Mouse (Mus musculus) liver, embryonic 12.5 days (tissue): ENCODE measurements around the gene Sis. TPM values are rescaled to one million over a fixed set of nuclear protein-coding genes. Genes with fewer than 3 reads are reported as not detected.

Experiments
- ATAC-seq: fragments of 200-750 bp; cut with Nextera tagmentation; 2 replicates; pipeline ENCODE4 v1.8.0; 2017; ENCODE audit warnings: moderate number of reproducible peaks, mild to moderate bottlenecking, moderate library complexity
- H3K27ac ChIP-seq: fragments of 300-500 bp; sonication (generic); 2 replicates; pipeline ENCODE4 v1.5.1; 2016; ENCODE audit warnings: mild to moderate bottlenecking
- H3K27me3 ChIP-seq: fragments of 300-500 bp; sonication (generic); replicated peaks from 2 replicates; pipeline ENCODE4 v1.6.1; 2016; ENCODE audit warnings: mild to moderate bottlenecking, moderate library complexity
- H3K36me3 ChIP-seq: fragments of 300-500 bp; sonication (generic); 2 replicates; pipeline ENCODE4 v1.6.1; 2016; ENCODE audit warnings: mild to moderate bottlenecking, moderate library complexity
- H3K4me1 ChIP-seq: fragments of 300-500 bp; sonication (generic); 2 replicates; pipeline ENCODE4 v1.6.1; 2016
- H3K4me2 ChIP-seq: fragments of 300-500 bp; sonication (generic); 2 replicates; pipeline ENCODE4 v1.6.1; 2016; ENCODE audit warnings: mild to moderate bottlenecking, moderate library complexity
- H3K4me3 ChIP-seq: fragments of 300-500 bp; sonication (generic); 2 replicates; pipeline ENCODE4 v1.5.1; 2016; ENCODE audit warnings: mild to moderate bottlenecking, moderate library complexity
- H3K9ac ChIP-seq: fragments of 300-500 bp; sonication (generic); 2 replicates; pipeline ENCODE4 v1.6.1; 2016; ENCODE audit warnings: mild to moderate bottlenecking, moderate library complexity
- H3K9me3 ChIP-seq: fragments of 300-500 bp; sonication (generic); replicated peaks from 2 replicates; pipeline ENCODE4 v1.6.1; 2016; ENCODE audit warnings: mild to moderate bottlenecking, moderate library complexity
- WGBS: fragments of 180-500 bp; shearing (Covaris S2); methylation state at CpG from one replicate; pipeline ENCODE4 v1.1.7; 2016; ENCODE audit not compliant: insufficient replicate concordance; 5-methylcytosine and 5-hydroxymethylcytosine counted together
- polyA plus RNA-seq: library from polyadenylated mRNA; unstranded; fragments of >200 nt; fragmentation: Nextera tagmentation; extraction: Ambion mirVana; gene quantifications from 2 replicates; pipeline ENCODE4 v1.2.1, GENCODE M21; 2016

Sis gene
- not detected in 2 replicates for polyA plus RNA-seq

DNA sequence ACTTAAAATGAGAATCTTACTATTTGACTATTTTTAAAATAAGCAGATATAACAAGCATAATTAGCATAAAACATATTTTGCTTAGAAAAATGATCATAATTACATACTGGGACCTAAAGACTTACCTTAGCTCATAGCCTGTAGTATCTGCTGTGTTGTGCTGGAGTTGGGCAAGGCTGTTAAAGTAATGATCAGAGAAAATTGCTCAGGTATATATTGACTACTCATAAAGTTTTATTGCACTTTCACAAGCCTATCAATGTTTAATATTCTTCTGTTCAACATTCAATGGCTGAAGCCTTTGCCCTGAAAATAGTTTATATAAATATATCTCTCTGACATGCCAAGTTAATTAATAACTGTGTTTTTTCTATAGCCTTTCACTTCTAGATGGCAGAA is at the start of gene Sis:
Sis (minus strand) TSS at position 189 of the 400 bp plus-strand sequence.
- no peaks in the 10 kb centered on the region for H3K36me3 ChIP-seq
- H3K27me3 ChIP-seq: no peaks in the 10 kb centered on the region
- no peak within 1 kb of the TSS for H3K4me3 ChIP-seq
- H3K9me3 ChIP-seq: no peaks in the 10 kb centered on the region
- no peaks in the 10 kb centered on the region for H3K4me1 ChIP-seq
- no peak within 1 kb of the TSS for H3K9ac ChIP-seq
- no peak for ATAC-seq
- H3K27ac ChIP-seq: no peak within 1 kb of the TSS
- H3K4me2 ChIP-seq: no peak within 1 kb of the TSS

DNA sequence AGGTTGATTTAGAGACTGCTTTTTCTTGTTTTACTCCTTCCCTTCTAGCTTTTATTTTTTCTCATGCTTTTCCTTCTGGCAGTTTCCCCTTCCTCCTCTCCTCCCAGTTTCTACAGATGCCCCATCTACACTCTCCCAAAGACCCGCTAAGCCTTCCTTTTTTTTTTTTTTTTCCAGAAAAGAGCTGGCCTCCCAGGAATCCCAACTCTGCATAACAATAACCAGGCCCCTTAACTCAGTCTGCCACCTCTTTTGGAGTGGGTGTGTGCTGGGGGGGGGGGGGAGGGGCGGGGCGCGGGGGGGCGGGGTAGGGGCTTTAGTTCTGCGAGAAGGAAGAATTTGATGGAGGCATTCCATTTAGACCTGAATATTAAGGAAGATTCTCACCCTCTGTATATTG is 38.4 kb upstream of the Sis start:
- no peaks in the 10 kb centered on the region for H3K36me3 ChIP-seq
- H3K9me3 ChIP-seq: no peaks in the 10 kb centered on the region
- H3K27ac ChIP-seq: no peak overlapping the region
- 18% methylated on average over 6 of the region's 6 CpGs for WGBS
- no peaks in the 10 kb centered on the region for H3K27me3 ChIP-seq
- H3K4me1 ChIP-seq: no peaks in the 10 kb centered on the region
- no peak overlapping the region for H3K4me2 ChIP-seq
- H3K9ac ChIP-seq: no peak overlapping the region
- no peak overlapping the region for H3K4me3 ChIP-seq
- ATAC-seq: no peak

DNA sequence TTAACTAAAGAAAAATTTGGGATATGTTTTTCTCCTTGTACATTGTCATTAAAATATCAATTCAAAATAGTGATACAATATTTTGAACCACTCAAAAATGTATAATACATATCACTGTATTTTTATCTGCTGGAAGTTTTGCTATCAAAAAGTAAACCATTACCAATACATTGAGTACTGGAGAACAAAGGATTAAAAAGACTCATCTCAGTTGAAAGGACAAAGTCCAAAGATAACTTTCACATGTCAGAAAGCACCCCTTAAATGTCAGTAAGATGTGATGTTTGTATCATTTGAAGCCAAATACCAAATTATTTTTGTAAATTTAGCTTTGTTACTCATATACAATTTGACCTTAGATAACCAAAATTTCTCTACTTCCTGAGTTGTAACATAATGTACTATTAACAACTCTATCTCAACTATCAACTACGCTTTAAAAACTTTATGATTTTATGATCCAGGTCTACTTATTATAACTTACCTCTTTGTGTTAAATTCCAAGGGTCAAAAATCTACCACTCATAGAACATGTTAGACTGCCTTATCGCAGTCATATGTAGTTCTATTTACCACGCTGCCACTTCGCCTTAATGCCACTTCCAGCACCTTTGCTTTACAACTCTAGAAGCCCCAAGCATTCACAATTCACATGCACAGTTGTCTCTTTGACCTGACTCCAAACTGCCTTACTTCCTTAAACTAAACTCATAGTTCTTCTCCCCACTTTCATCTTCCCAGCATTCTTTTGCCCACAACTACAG is 35.5 kb upstream of the Sis start:
- H3K9me3 ChIP-seq: no peaks in the 10 kb centered on the region
- H3K36me3 ChIP-seq: no peaks in the 10 kb centered on the region
- no peak overlapping the region for H3K27ac ChIP-seq
- H3K9ac ChIP-seq: no peak overlapping the region
- no peaks in the 10 kb centered on the region for H3K4me1 ChIP-seq
- ATAC-seq: no peak
- H3K4me2 ChIP-seq: no peak overlapping the region
- H3K4me3 ChIP-seq: no peak overlapping the region
- no peaks in the 10 kb centered on the region for H3K27me3 ChIP-seq
- 73% methylated on average over 4 of the region's 4 CpGs for WGBS

DNA sequence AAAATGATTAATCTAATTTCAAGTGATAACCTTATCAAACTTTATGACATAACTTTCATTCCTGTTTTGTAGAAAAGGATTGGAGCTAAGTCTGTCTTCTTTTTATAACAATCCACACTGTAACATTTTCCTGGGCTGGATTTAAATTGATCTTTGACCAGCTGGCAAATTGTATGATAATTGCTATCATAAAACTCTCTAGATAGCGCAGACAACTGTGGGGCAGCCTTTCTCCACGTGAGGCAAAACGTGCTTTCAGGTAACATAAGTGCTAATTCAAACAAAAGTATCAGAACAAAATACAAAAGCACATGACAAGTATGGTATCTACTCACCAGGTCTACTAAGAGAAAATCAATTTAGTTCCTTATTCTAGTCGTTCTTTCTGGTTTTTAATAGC is 29.9 kb upstream of the Sis start:
- Histone ChIP-seq H3K36me3 (no peaks in the 10 kb centered on the region), H3K27me3 (no peaks in the 10 kb centered on the region), H3K4me3 (no peak overlapping the region), H3K9me3 (no peaks in the 10 kb centered on the region), H3K9ac (no peak overlapping the region), H3K4me2 (no peak overlapping the region), H3K4me1 (no peaks in the 10 kb centered on the region), H3K27ac (no peak overlapping the region)
- ATAC-seq: no peak
- 53% methylated on average over 4 of the region's 4 CpGs for WGBS

DNA sequence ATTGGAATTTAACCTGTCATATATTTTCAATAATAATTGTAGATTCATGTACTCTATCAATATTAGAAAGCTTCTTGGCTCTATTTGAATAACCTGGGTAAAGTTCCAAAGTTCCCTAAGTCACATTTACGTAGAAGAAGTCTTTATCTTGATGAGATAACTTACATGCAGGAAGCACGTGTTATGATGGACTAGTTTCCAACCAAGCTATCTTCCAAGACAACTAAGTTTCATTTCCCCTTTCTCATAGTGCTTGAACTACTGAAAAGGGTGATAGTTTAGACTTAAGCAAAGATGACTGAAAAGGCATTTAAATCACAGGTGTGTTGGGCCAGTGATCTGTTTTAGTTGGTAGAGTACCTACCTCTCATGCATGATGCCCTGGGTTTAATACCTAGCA is 23.3 kb upstream of the Sis start:
- Histone ChIP-seq H3K27ac (no peak overlapping the region), H3K9ac (no peak overlapping the region), H3K4me2 (no peak overlapping the region), H3K27me3 (no peaks in the 10 kb centered on the region), H3K36me3 (no peaks in the 10 kb centered on the region), H3K9me3 (no peaks in the 10 kb centered on the region), H3K4me3 (no peak overlapping the region), H3K4me1 (no peaks in the 10 kb centered on the region)
- no peak for ATAC-seq
- WGBS: 41% methylated on average over 2 of the region's 2 CpGs

DNA sequence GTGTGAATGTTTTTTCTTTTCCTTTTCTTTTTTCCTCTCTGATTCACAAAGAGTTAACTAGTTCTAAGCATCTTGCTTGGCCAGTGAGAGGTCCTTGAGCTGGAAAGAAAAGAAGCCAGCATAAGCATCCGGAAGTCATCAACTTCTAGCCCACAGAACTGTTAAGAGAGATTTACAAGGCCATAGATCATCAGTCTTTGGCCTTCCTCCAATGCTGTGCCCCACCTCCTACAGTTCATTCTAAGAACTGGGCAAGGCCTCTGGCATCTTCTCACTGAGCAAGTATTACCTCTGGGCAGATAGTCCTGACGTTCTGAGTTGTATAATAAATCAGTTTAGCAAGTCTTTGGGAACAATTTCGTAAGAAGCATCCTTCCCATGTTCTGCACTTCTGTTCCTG is 8.9 kb upstream of the Sis start:
- no peak overlapping the region for H3K27ac ChIP-seq
- H3K4me1 ChIP-seq: no peaks in the 10 kb centered on the region
- WGBS: 51% methylated on average over 3 of the region's 3 CpGs
- H3K9ac ChIP-seq: no peak overlapping the region
- ATAC-seq: no peak
- no peak overlapping the region for H3K4me3 ChIP-seq
- no peaks in the 10 kb centered on the region for H3K9me3 ChIP-seq
- H3K36me3 ChIP-seq: no peaks in the 10 kb centered on the region
- H3K27me3 ChIP-seq: no peaks in the 10 kb centered on the region
- no peak overlapping the region for H3K4me2 ChIP-seq

DNA sequence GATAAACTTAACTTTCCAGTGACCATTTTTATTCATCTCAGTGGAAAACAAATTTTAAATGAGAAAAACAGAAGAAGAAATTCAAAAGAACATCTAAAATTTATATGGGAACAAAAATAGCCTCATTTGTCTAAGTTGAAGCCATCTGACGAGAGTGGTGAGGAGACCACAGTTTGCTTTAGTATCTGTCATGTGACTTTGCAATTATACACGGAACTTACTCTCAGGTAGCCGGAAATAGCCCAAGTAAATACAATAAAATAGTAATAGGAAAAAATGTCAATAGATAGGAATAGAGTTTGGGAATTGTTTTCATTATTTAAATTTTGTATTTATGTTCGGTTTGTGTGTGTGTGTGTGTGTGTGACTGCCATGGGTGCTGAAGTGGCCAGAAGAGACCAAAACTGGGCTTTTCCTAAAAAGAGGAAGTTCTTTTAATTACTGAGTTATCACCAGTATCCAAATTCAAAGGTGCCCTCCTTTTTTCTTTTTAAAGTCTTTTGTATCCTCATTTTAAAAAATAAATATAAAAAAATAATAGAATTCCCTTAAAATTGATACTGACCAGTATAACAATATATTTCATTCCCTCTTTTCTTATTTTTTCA is 48.6 kb downstream of the Sis start:
- no peak for ATAC-seq
- 55% methylated on average over 4 of the region's 4 CpGs for WGBS

DNA sequence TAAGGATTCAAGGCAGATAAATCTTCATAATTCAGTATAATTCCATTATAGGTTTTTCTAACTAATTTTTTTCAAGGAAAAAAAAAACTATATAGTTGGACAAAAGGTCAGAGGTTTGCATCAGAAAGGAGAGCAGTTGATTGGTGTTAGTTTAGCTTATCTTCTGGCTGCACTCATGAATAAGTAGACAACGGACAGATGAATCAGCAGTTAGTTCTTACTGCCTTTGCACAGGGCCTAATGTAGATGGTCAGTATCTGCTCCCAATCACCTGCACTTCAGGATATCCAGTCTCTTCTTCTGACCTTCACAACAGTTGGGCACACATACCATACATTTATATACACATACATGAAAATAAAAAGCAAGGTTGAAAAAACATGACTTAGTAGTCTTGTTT is 85.2 kb downstream of the Sis start:
- Histone ChIP-seq H3K4me2 (no peak overlapping the region), H3K36me3 (no peaks in the 10 kb centered on the region), H3K9ac (no peak overlapping the region), H3K27ac (no peak overlapping the region), H3K27me3 (no peaks in the 10 kb centered on the region), H3K4me1 (no peaks in the 10 kb centered on the region), H3K9me3 (no peaks in the 10 kb centered on the region), H3K4me3 (no peak overlapping the region)
- no peak for ATAC-seq
- 56% methylated on average over 1 of the region's 1 CpGs for WGBS

More for the DNA sequence above, 48.6 kb downstream of the Sis start:
- Histone ChIP-seq H3K36me3 (no peaks in the 10 kb centered on the region), H3K4me2 (no peak overlapping the region), H3K27me3 (no peaks in the 10 kb centered on the region), H3K4me3 (no peak overlapping the region), H3K4me1 (no peaks in the 10 kb centered on the region), H3K9me3 (no peaks in the 10 kb centered on the region), H3K27ac (no peak overlapping the region), H3K9ac (no peak overlapping the region)

DNA sequence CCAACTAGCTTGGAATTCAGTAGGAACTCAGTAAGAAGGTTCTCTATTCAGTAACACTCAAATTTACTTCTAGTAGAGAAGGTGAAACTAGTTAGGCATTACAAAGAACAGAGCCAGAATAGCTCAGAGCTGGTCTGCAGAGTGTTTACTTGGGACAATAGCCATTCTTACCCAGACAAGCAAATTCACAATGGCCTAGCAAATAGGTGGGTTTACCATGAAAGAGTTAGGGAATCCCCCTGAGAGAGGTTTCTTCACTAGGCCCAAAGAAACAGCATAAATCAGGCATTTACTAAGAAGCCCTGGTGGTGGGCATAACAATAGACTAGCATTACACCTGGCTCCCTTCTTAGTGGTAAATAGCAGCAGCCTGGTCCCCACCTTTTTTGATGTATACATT is 99.5 kb downstream of the Sis start:
- no peaks in the 10 kb centered on the region for H3K4me1 ChIP-seq
- H3K27ac ChIP-seq: no peak overlapping the region
- H3K27me3 ChIP-seq: no peaks in the 10 kb centered on the region
- no peak overlapping the region for H3K4me2 ChIP-seq
- H3K36me3 ChIP-seq: no peaks in the 10 kb centered on the region
- H3K9ac ChIP-seq: no peak overlapping the region
- no peak overlapping the region for H3K4me3 ChIP-seq
- no peak for ATAC-seq
- H3K9me3 ChIP-seq: no peaks in the 10 kb centered on the region

DNA sequence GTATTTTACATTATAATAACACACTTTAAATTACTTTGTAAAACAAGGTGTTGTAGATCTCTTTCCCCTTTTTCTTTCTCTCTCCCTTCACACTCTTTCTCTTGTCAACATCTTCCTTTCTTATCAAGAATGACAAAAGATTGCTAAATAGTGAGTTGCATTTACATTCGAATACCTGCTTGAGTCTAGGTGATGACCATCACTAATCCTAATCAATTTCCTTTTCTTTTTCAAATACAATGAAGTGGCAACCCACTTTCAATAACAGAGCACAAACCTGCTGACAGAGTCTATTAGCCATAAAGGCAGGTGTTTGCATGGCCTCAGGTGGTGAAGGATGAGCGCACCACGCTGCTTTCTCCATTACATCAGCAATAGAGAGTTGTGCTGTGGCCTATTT is 108.9 kb downstream of the Sis start:
- Histone ChIP-seq H3K36me3 (no peaks in the 10 kb centered on the region), H3K27ac (no peak overlapping the region), H3K4me3 (no peak overlapping the region), H3K4me2 (no peak overlapping the region), H3K4me1 (no peaks in the 10 kb centered on the region), H3K9me3 (no peaks in the 10 kb centered on the region), H3K9ac (no peak overlapping the region), H3K27me3 (no peaks in the 10 kb centered on the region)
- WGBS: 79% methylated on average over 3 of the region's 3 CpGs
- no peak for ATAC-seq

DNA sequence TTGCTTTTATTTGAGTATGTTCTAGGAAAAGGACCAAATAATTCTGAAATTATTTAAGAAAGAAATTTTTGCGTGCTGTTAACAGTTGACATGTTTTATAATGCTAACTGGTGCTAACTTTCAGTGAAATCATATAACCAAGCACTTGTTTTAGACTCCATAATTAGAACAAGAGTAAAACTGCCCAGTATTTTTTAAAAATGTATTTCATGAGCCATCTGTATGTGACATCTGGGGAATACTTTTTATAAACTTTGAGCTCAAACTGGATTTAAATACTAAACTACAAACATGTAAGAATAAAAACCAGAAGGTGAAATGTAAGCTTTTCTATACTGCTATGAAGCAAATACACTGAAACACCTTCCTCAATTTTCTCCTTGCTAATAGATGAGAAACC is 112.3 kb downstream of the Sis start:
- H3K27ac ChIP-seq: no peak overlapping the region

DNA sequence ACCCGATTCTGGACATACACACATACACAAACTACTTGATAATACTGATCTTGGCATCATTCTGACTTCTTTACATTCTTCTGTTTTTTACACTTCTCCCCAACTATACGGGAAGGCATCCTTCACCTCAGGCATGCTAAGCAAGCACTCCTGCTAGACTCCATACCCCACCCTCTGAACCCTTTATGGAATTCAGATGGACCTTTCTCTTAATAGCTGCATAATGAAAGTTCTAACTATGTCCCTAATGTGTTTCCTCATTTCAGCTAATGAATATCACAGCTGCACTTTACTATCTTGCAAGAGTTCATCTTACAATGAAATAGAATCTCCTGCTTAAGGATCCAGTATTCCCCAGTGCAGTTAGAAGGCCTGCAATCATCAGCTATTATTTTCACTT is 127.0 kb downstream of the Sis start:
- Histone ChIP-seq H3K4me1 (no peaks in the 10 kb centered on the region), H3K9ac (no peak overlapping the region), H3K9me3 (no peaks in the 10 kb centered on the region), H3K27me3 (no peaks in the 10 kb centered on the region), H3K4me2 (no peak overlapping the region), H3K36me3 (no peaks in the 10 kb centered on the region), H3K4me3 (no peak overlapping the region), H3K27ac (no peak overlapping the region)
- no peak for ATAC-seq
- WGBS: 63% methylated on average over 2 of the region's 2 CpGs

More for the DNA sequence above, 112.3 kb downstream of the Sis start:
- 63% methylated on average over 1 of the region's 1 CpGs for WGBS
- Histone ChIP-seq H3K4me2 (no peak overlapping the region), H3K36me3 (no peaks in the 10 kb centered on the region), H3K9me3 (no peaks in the 10 kb centered on the region), H3K27me3 (no peaks in the 10 kb centered on the region), H3K4me1 (no peaks in the 10 kb centered on the region), H3K9ac (no peak overlapping the region), H3K4me3 (no peak overlapping the region)
- no peak for ATAC-seq
